Mouse (Mus musculus): ENCODE measurements around the gene Hscb. TPM values are rescaled to one million over a fixed set of nuclear protein-coding genes. Genes with fewer than 3 reads are reported as not detected.
"Not testable (repeated sequence)": the region's sequence is repeated elsewhere in the genome, so short reads cannot be mapped to it uniquely, and the experiment has no call there.

Gene Hscb
- 28.1 and 33.1 TPM in 2 replicates for polyA plus RNA-seq (2015; fragmentation: Nextera tagmentation; extraction: Ambion mirVana)

GRCm38 (mm10) chr5:110839678-110840365 lies at the start of gene Hscb, which contains the start of gene Chek2:
Gene Hscb (minus strand): TSS chr5:110839777.
Gene Chek2 (plus strand): TSS chr5:110839979.
- Histone ChIP-seq H3K27me3 (ENCODE audit: control insufficient read depth, insufficient read depth, low read depth, low read length) (no peaks in the 10 kb centered on the region), H3K9me3 (ENCODE audit: control insufficient read depth, low read length) (no peaks in the 10 kb centered on the region), H3K4me2 (ENCODE audit: low read depth, low read length) (peak within 1 kb of the TSS; percentile 85), H3K4me1 (replicated peaks; ENCODE audit: control insufficient read depth, insufficient read depth, low read length) (peaks cover 12% of the 10 kb centered on the region), H3K4me3 (ENCODE audit: low read length) (peak within 1 kb of the TSS; percentile 83), H3K27ac (ENCODE audit: low read length) (peak within 1 kb of the TSS; percentile 83), H3K36me3 (ENCODE audit: control insufficient read depth, insufficient read depth, low read length) (no peaks in the 10 kb centered on the region), H3K9ac (ENCODE audit: low read length) (peak within 1 kb of the TSS; percentile 86)
- under 1% methylated on average over 37 of the region's 41 CpGs for WGBS
- peak; percentile 98 for ATAC-seq (ENCODE audit: low read depth)

- no peaks in the 10 kb centered on the region for H3K4me1 ChIP-seq (replicated peaks; ENCODE audit: control insufficient read depth, insufficient read depth, low read length)
- H3K36me3 ChIP-seq (ENCODE audit: control insufficient read depth, insufficient read depth, low read length), result no peaks in the 10 kb centered on the region
- no peak overlapping the region for H3K4me3 ChIP-seq (ENCODE audit: low read length)
- no peaks in the 10 kb centered on the region for H3K9me3 ChIP-seq (ENCODE audit: control insufficient read depth, low read length)
- no peak overlapping the region for H3K27ac ChIP-seq (ENCODE audit: low read length)
- no peak for ATAC-seq (ENCODE audit: low read depth)
- H3K27me3 ChIP-seq (ENCODE audit: control insufficient read depth, insufficient read depth, low read depth, low read length), result no peaks in the 10 kb centered on the region
- no peak overlapping the region for H3K4me2 ChIP-seq (ENCODE audit: low read depth, low read length)
- H3K9ac ChIP-seq (ENCODE audit: low read length), result no peak overlapping the region
- WGBS, result 83% methylated on average over 4 of the region's 4 CpGs
Observed at GRCm38 (mm10) chr5:110888596-110888995, 49.0 kb upstream of the Hscb start.

- H3K27me3 ChIP-seq (ENCODE audit: control insufficient read depth, insufficient read depth, low read depth, low read length), result no peaks in the 10 kb centered on the region
- H3K36me3 ChIP-seq (ENCODE audit: control insufficient read depth, insufficient read depth, low read length), result no peaks in the 10 kb centered on the region
- peak; percentile 95 for ATAC-seq (ENCODE audit: low read depth)
- WGBS, result under 1% methylated on average over 63 of the region's 101 CpGs
- peak within 1 kb of the TSS; percentile 89 for H3K9ac ChIP-seq (ENCODE audit: low read length)
- H3K27ac ChIP-seq (ENCODE audit: low read length), result peak within 1 kb of the TSS; percentile 57
- H3K4me2 ChIP-seq (ENCODE audit: low read depth, low read length), result peak within 1 kb of the TSS; percentile 95
- H3K9me3 ChIP-seq (ENCODE audit: control insufficient read depth, low read length), result no peaks in the 10 kb centered on the region
- peak within 1 kb of the TSS; percentile 84 for H3K4me3 ChIP-seq (ENCODE audit: low read length)
- peaks cover 6% of the 10 kb centered on the region for H3K4me1 ChIP-seq (replicated peaks; ENCODE audit: control insufficient read depth, insufficient read depth, low read length)
Observed at GRCm38 (mm10) chr5:110879584-110880374, 40.2 kb upstream of the Hscb start, which contains the start of gene Ttc28. Gene Ttc28 (plus strand): TSS chr5:110879803.

- Histone ChIP-seq H3K27ac (ENCODE audit: low read length) (peak overlapping the region; percentile 27), H3K36me3 (ENCODE audit: control insufficient read depth, insufficient read depth, low read length) (no peaks in the 10 kb centered on the region), H3K4me2 (ENCODE audit: low read depth, low read length) (peak overlapping the region; percentile 95), H3K9me3 (ENCODE audit: control insufficient read depth, low read length) (no peaks in the 10 kb centered on the region), H3K9ac (ENCODE audit: low read length) (peak overlapping the region; percentile 89), H3K27me3 (ENCODE audit: control insufficient read depth, insufficient read depth, low read depth, low read length) (no peaks in the 10 kb centered on the region), H3K4me3 (ENCODE audit: low read length) (peak overlapping the region; percentile 84), H3K4me1 (replicated peaks; ENCODE audit: control insufficient read depth, insufficient read depth, low read length) (peaks cover 6% of the 10 kb centered on the region)
- 61% methylated on average over 7 of the region's 7 CpGs for WGBS
- no peak for ATAC-seq (ENCODE audit: low read depth)
Observed at GRCm38 (mm10) chr5:110879042-110879441, 39.5 kb upstream of the Hscb start.

GRCm38 (mm10) chr5:110878526-110878925 lies 38.9 kb upstream of the Hscb start:
- not testable (repeated sequence) for H3K4me3 ChIP-seq (ENCODE audit: low read length); H3K4me2 ChIP-seq (ENCODE audit: low read depth, low read length); H3K27me3 ChIP-seq (ENCODE audit: control insufficient read depth, insufficient read depth, low read depth, low read length); H3K9ac ChIP-seq (ENCODE audit: low read length); H3K36me3 ChIP-seq (ENCODE audit: control insufficient read depth, insufficient read depth, low read length); H3K27ac ChIP-seq (ENCODE audit: low read length); ATAC-seq (ENCODE audit: low read depth); H3K9me3 ChIP-seq (ENCODE audit: control insufficient read depth, low read length); H3K4me1 ChIP-seq (replicated peaks; ENCODE audit: control insufficient read depth, insufficient read depth, low read length)
- 94% methylated on average over 1 of the region's 1 CpGs for WGBS

- no peak overlapping the region for H3K4me3 ChIP-seq (ENCODE audit: low read length)
Observed at GRCm38 (mm10) chr5:110877666-110878505, 38.3 kb upstream of the Hscb start.

GRCm38 (mm10) chr5:110875286-110875685 lies 35.7 kb upstream of the Hscb start:
- Histone ChIP-seq H3K9me3 (ENCODE audit: control insufficient read depth, low read length) (no peaks in the 10 kb centered on the region), H3K36me3 (ENCODE audit: control insufficient read depth, insufficient read depth, low read length) (peaks cover 4% of the 10 kb centered on the region; the same call in 1 of the 2 replicates), H3K27me3 (ENCODE audit: control insufficient read depth, insufficient read depth, low read depth, low read length) (no peaks in the 10 kb centered on the region), H3K9ac (ENCODE audit: low read length) (no peak overlapping the region), H3K4me1 (replicated peaks; ENCODE audit: control insufficient read depth, insufficient read depth, low read length) (peaks cover 3% of the 10 kb centered on the region), H3K27ac (ENCODE audit: low read length) (no peak overlapping the region), H3K4me3 (ENCODE audit: low read length) (no peak overlapping the region), H3K4me2 (ENCODE audit: low read depth, low read length) (no peak overlapping the region)
- 90% methylated on average over 1 of the region's 1 CpGs for WGBS
- ATAC-seq (ENCODE audit: low read depth), result no peak

More at GRCm38 (mm10) chr5:110877666-110878505, 38.3 kb upstream of the Hscb start:
- H3K4me2 ChIP-seq (ENCODE audit: low read depth, low read length), result no peak overlapping the region
- no peaks in the 10 kb centered on the region for H3K9me3 ChIP-seq (ENCODE audit: control insufficient read depth, low read length)
- peaks cover 2% of the 10 kb centered on the region; the same call in 1 of the 2 replicates for H3K36me3 ChIP-seq (ENCODE audit: control insufficient read depth, insufficient read depth, low read length)
- WGBS, result 92% methylated on average over 5 of the region's 5 CpGs
- peaks cover 6% of the 10 kb centered on the region for H3K4me1 ChIP-seq (replicated peaks; ENCODE audit: control insufficient read depth, insufficient read depth, low read length)
- ATAC-seq (ENCODE audit: low read depth), result no peak
- H3K27ac ChIP-seq (ENCODE audit: low read length), result no peak overlapping the region
- no peaks in the 10 kb centered on the region for H3K27me3 ChIP-seq (ENCODE audit: control insufficient read depth, insufficient read depth, low read depth, low read length)
- no peak overlapping the region for H3K9ac ChIP-seq (ENCODE audit: low read length)

- Histone ChIP-seq H3K4me3 (ENCODE audit: low read length) (no peak overlapping the region), H3K4me1 (replicated peaks; ENCODE audit: control insufficient read depth, insufficient read depth, low read length) (no peaks in the 10 kb centered on the region; the same call in 1 of the 2 replicates), H3K27me3 (ENCODE audit: control insufficient read depth, insufficient read depth, low read depth, low read length) (no peaks in the 10 kb centered on the region), H3K4me2 (ENCODE audit: low read depth, low read length) (no peak overlapping the region), H3K36me3 (ENCODE audit: control insufficient read depth, insufficient read depth, low read length) (peaks cover 4% of the 10 kb centered on the region; the same call in 1 of the 2 replicates), H3K27ac (ENCODE audit: low read length) (no peak overlapping the region), H3K9ac (ENCODE audit: low read length) (no peak overlapping the region), H3K9me3 (ENCODE audit: control insufficient read depth, low read length) (no peaks in the 10 kb centered on the region)
- no peak for ATAC-seq (ENCODE audit: low read depth)
Observed at GRCm38 (mm10) chr5:110874711-110875110, 35.1 kb upstream of the Hscb start.

All from lung, embryonic 16.5 days (tissue).